Mouse (Mus musculus) heart, embryonic 13.5 days (tissue): ENCODE data around the gene Stambp. TPM values are rescaled to one million over a fixed set of nuclear protein-coding genes. Genes with fewer than 3 reads are reported as not detected.

Experiments used
- ATAC-seq: fragments of 200-750 bp; cut with Nextera tagmentation; 2 replicates; pipeline ENCODE4 v1.8.0; 2017; ENCODE audit warnings: moderate TSS enrichment; ENCODE audit not compliant: insufficient number of reproducible peaks, low FRiP score, low TSS enrichment; ENCODE audit errors: extremely low read depth
- H3K27ac ChIP-seq: fragments of 300-500 bp; sonication (generic); replicated peaks from 2 replicates; pipeline ENCODE4 v1.5.1; 2015; ENCODE audit warnings: moderate library complexity, mild to moderate bottlenecking, inconsistent platforms
- H3K27me3 ChIP-seq: fragments of 300-500 bp; sonication (generic); replicated peaks from 2 replicates; pipeline ENCODE4 v1.6.1; 2015; ENCODE audit warnings: mild to moderate bottlenecking, inconsistent platforms
- H3K36me3 ChIP-seq: fragments of 300-500 bp; sonication (generic); 2 replicates; pipeline ENCODE4 v1.6.1; 2015; ENCODE audit warnings: mild to moderate bottlenecking, inconsistent platforms
- H3K4me1 ChIP-seq: fragments of 300-500 bp; sonication (generic); 2 replicates; pipeline ENCODE4 v1.6.1; 2015; ENCODE audit warnings: inconsistent platforms
- H3K4me2 ChIP-seq: fragments of 300-500 bp; sonication (generic); 2 replicates; pipeline ENCODE4 v1.6.1; 2015; ENCODE audit warnings: inconsistent platforms, mild to moderate bottlenecking, moderate library complexity
- H3K4me3 ChIP-seq: fragments of 300-500 bp; sonication (generic); 2 replicates; pipeline ENCODE4 v1.5.1; 2015; ENCODE audit warnings: moderate library complexity, mild to moderate bottlenecking, inconsistent platforms
- H3K9ac ChIP-seq: fragments of 300-500 bp; sonication (generic); 2 replicates; pipeline ENCODE4 v1.6.1; 2015; ENCODE audit warnings: inconsistent platforms, mild to moderate bottlenecking, moderate library complexity
- H3K9me3 ChIP-seq: fragments of 300-500 bp; sonication (generic); 2 replicates; pipeline ENCODE4 v1.6.1; 2016; ENCODE audit warnings: inconsistent platforms
- WGBS: fragments of 180-500 bp; shearing (Covaris S2); methylation state at CpG from one replicate; pipeline ENCODE4 v1.1.7; 2015; ENCODE audit warnings: mixed read lengths; 5-methylcytosine and 5-hydroxymethylcytosine counted together
- polyA plus RNA-seq: library from polyadenylated mRNA; unstranded; fragments of >200 nt; fragmentation: Nextera tagmentation; extraction: Ambion mirVana; gene quantifications from 2 replicates; pipeline ENCODE4 v1.2.1, GENCODE M21; 2015

Gene Stambp
- polyA plus RNA-seq, 1 experiment from 2014 or later = 21.4 TPM

DNA sequence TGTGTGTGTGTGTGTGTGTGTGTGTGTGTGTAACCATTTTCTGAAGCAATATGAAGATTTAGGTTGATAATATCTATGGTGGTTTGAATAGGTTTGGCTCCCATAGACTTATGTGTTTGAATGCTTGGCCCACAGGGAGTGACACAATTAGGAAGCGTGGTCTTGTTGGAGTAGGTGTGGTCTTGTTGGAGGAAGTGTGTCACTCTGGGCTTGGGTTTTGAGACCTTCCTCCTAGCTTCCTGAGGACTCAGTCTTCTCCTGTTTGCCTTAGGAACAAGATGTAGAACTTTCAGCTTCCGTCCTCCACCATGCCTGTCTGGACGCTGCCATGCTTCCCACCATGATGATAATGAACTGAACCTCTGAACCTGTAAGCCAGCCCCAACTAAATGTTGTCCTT lies 53.9 kb downstream of the Stambp start:
- Histone ChIP-seq H3K36me3 (no peaks in the 10 kb centered on the region), H3K9ac (no peak overlapping the region), H3K9me3 (no peaks in the 10 kb centered on the region), H3K4me1 (peaks cover 19% of the 10 kb centered on the region), H3K27ac (no peak overlapping the region), H3K27me3 (no peaks in the 10 kb centered on the region), H3K4me3 (no peak overlapping the region), H3K4me2 (no peak overlapping the region)
- WGBS = 78% methylated on average over 3 of the region's 3 CpGs
- no peak for ATAC-seq

DNA sequence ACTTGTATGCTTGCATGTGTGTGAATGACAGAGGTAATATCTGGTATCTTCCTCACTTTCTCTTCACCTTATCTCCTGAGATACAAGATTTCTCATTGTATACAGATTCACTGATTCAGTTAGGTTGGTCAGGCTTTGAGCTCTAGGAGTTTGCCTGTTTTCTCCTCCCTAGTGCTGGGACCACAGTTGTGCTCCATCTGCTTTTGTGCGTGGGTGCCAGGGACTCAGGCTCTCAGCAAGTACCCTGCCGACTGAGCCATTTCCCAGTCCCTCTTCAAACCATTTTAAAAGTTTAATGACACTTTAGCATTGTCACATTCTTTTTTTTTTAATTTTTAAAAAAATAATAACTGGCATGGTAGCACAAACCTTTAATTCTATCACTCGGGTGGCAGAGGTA lies 57.4 kb downstream of the Stambp start:
- 0 out of 2 replicates have a peak, but pooled peaks cover 2% of the 10 kb centered on the region for H3K4me1 ChIP-seq
- no peak overlapping the region for H3K27ac ChIP-seq
- H3K27me3 ChIP-seq = no peaks in the 10 kb centered on the region
- H3K9ac ChIP-seq = no peak overlapping the region
- 62% methylated on average over 3 of the region's 3 CpGs for WGBS
- no peaks in the 10 kb centered on the region for H3K36me3 ChIP-seq
- no peak overlapping the region for H3K4me2 ChIP-seq
- H3K9me3 ChIP-seq = no peaks in the 10 kb centered on the region
- H3K4me3 ChIP-seq = no peak overlapping the region
- ATAC-seq = no peak

- WGBS = 30% methylated on average over 1 of the region's 1 CpGs
- Histone ChIP-seq H3K27ac (no peak overlapping the region), H3K27me3 (no peaks in the 10 kb centered on the region), H3K9me3 (no peaks in the 10 kb centered on the region), H3K4me1 (peaks cover 4% of the 10 kb centered on the region; the same call in 1 of the 2 replicates), H3K36me3 (no peaks in the 10 kb centered on the region), H3K9ac (no peak overlapping the region), H3K4me2 (no peak overlapping the region), H3K4me3 (no peak overlapping the region)
- no peak for ATAC-seq
These were observed 60.0 kb downstream of the Stambp start for GRCm38 (mm10) chr6:83512495-83512894.

DNA sequence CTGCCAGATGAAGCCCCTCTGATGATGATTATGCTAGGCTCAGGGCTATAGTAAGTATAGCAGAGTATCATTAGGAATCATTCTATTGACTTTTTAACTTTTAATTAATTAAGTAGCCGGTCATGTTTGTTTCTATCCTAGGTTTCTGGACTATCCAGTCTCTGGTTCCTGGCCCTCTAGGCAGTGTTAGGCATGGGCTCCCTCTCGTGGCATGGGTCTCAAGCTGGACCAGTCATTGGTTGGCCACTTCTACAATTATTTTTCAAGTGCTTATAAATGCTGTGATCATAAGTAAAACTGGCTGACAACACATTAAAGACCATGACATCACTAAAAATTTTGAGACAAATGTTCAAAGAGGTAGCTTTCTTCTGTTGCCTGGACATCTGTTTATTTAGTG lies 62.3 kb downstream of the Stambp start:
- 63% methylated on average over 2 of the region's 2 CpGs for WGBS
- H3K9me3 ChIP-seq = no peaks in the 10 kb centered on the region
- H3K27ac ChIP-seq = no peak overlapping the region
- no peak overlapping the region for H3K9ac ChIP-seq
- H3K36me3 ChIP-seq = no peaks in the 10 kb centered on the region
- peaks cover 18% of the 10 kb centered on the region for H3K4me1 ChIP-seq
- H3K27me3 ChIP-seq = no peaks in the 10 kb centered on the region
- H3K4me2 ChIP-seq = no peak overlapping the region
- no peak for ATAC-seq
- H3K4me3 ChIP-seq = no peak overlapping the region

DNA sequence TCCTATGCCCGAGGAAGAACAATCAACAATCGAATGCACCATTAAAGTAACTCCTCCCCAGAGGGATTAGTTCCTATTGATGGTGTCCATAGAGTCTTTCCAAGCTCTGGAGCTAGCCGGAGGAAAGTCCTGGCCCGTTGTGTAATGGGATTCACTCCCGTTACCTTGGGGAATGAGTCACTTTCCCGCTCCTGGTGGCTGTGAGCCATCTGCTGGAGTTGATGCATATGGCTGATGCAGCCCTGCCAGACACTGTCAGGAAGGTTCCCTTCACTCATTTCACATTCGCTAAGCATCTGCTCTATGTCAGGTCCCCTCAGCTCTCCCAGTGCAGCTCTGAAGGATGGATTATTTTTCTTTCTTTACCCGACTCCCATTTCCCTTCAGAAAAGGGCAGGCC lies 63.1 kb downstream of the Stambp start:
- Histone ChIP-seq H3K27ac (no peak overlapping the region), H3K9ac (0 out of 2 replicates have a peak overlapping the region, but pooled peaks have one; percentile 28), H3K4me3 (no peak overlapping the region), H3K9me3 (no peaks in the 10 kb centered on the region), H3K4me2 (no peak overlapping the region), H3K36me3 (no peaks in the 10 kb centered on the region), H3K4me1 (peaks cover 20% of the 10 kb centered on the region), H3K27me3 (no peaks in the 10 kb centered on the region)
- 33% methylated on average over 8 of the region's 8 CpGs for WGBS
- no peak for ATAC-seq

DNA sequence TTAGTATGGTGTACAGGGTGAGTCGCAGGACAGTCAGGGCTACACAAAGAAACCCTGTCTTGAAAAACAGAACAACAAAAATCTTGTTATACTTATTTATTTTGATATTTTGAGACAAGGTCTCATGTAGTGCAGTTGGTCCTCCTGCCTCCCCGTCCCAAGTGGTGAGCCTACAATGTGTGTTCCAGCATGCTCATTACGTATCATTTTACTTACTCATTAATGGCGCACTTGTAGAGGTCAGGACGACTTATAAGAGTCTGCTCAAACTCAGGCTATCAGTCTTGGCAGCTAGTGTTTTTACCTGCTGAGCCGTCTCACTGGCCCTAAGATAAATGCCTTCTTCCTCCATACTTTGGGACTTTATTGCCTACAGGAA lies 65.4 kb downstream of the Stambp start:
- Histone ChIP-seq H3K4me1 (peaks cover 25% of the 10 kb centered on the region), H3K4me2 (peak overlapping the region; percentile 78), H3K9me3 (no peaks in the 10 kb centered on the region), H3K9ac (peak overlapping the region; percentile 78), H3K36me3 (no peaks in the 10 kb centered on the region), H3K4me3 (peak overlapping the region; percentile 79), H3K27ac (peak overlapping the region; percentile 96), H3K27me3 (no peaks in the 10 kb centered on the region)
- no peak for ATAC-seq
- WGBS = 32% methylated on average over 6 of the region's 6 CpGs

- Histone ChIP-seq H3K9me3 (no peaks in the 10 kb centered on the region), H3K9ac (peak within 1 kb of the TSS; percentile 89), H3K4me2 (peak within 1 kb of the TSS; percentile 78), H3K27me3 (no peaks in the 10 kb centered on the region), H3K27ac (peak within 1 kb of the TSS; percentile 96), H3K4me1 (peaks cover 28% of the 10 kb centered on the region), H3K4me3 (peak within 1 kb of the TSS; percentile 79), H3K36me3 (no peaks in the 10 kb centered on the region)
- under 1% methylated on average over 54 of the region's 54 CpGs for WGBS
- peak; percentile 97 for ATAC-seq
These were observed 66.0 kb downstream of the Stambp start, which contains the start of gene Dguok for GRCm38 (mm10) chr6:83506258-83507167. TSS of gene Dguok (minus strand) at chr6:83506969.

GRCm38 (mm10) chr6:83505554-83505953 lies 67.0 kb downstream of the Stambp start:
- 74% methylated on average over 4 of the region's 4 CpGs for WGBS
- peak overlapping the region; percentile 89 for H3K9ac ChIP-seq
- no peak for ATAC-seq
- peak overlapping the region; percentile 96; the same call in 1 of the 2 replicates for H3K27ac ChIP-seq
- peak overlapping the region; percentile 79 for H3K4me3 ChIP-seq
- peaks cover 2% of the 10 kb centered on the region; the same call in 1 of the 2 replicates for H3K36me3 ChIP-seq
- peaks cover 28% of the 10 kb centered on the region for H3K4me1 ChIP-seq
- H3K9me3 ChIP-seq = 0 out of 2 replicates have a peak, but pooled peaks cover 1% of the 10 kb centered on the region
- H3K4me2 ChIP-seq = peak overlapping the region; percentile 78
- no peaks in the 10 kb centered on the region for H3K27me3 ChIP-seq

DNA sequence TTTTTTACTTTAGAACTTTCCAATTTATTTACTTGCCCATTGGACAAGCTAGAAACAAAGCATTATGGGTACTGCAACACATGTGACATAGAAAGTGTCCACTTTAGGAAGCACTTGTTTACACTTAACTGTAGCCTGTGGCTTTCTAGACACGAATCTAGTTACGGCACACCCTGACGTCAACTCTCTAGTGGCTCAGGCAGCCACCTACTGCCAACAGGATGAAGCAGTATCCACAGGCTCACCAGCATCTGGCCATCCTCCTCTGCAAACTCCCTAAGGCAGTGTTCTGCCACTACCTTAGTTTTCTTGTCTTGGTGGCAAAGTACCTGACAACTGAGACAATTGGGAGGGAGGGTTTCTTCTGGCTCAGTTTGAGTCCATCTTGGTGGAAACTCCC lies 69.2 kb downstream of the Stambp start:
- Histone ChIP-seq H3K36me3 (peaks cover 11% of the 10 kb centered on the region), H3K4me3 (no peak overlapping the region), H3K27me3 (no peaks in the 10 kb centered on the region), H3K9ac (no peak overlapping the region), H3K4me2 (no peak overlapping the region), H3K9me3 (0 out of 2 replicates have a peak, but pooled peaks cover 3% of the 10 kb centered on the region), H3K27ac (no peak overlapping the region), H3K4me1 (peaks cover 28% of the 10 kb centered on the region)
- no peak for ATAC-seq
- WGBS = 88% methylated on average over 3 of the region's 3 CpGs

GRCm38 (mm10) chr6:83502656-83503055 lies 69.9 kb downstream of the Stambp start:
- Histone ChIP-seq H3K4me1 (peaks cover 31% of the 10 kb centered on the region), H3K27me3 (no peaks in the 10 kb centered on the region), H3K36me3 (peaks cover 11% of the 10 kb centered on the region), H3K4me2 (no peak overlapping the region), H3K27ac (no peak overlapping the region), H3K4me3 (no peak overlapping the region), H3K9ac (no peak overlapping the region), H3K9me3 (0 out of 2 replicates have a peak, but pooled peaks cover 3% of the 10 kb centered on the region)
- no peak for ATAC-seq
- 74% methylated on average over 3 of the region's 3 CpGs for WGBS

- 0 out of 2 replicates have a peak, but pooled peaks cover 3% of the 10 kb centered on the region for H3K9me3 ChIP-seq
- ATAC-seq = no peak
- H3K9ac ChIP-seq = peak overlapping the region; percentile 8; the same call in 1 of the 2 replicates
- H3K36me3 ChIP-seq = peaks cover 11% of the 10 kb centered on the region
- H3K27me3 ChIP-seq = no peaks in the 10 kb centered on the region
- 56% methylated on average over 9 of the region's 9 CpGs for WGBS
- H3K4me1 ChIP-seq = peaks cover 34% of the 10 kb centered on the region
- H3K4me2 ChIP-seq = no peak overlapping the region
- no peak overlapping the region for H3K4me3 ChIP-seq
- peak overlapping the region; percentile 1; the same call in 1 of the 2 replicates for H3K27ac ChIP-seq
These were observed 70.8 kb downstream of the Stambp start for GRCm38 (mm10) chr6:83501524-83502310.
